Mouse (Mus musculus) erythroblast, embryonic 14.5 days (primary cell): Measurements from ENCODE around the gene Lrrc1.

Experiments
- GATA1 ChIP-seq: IDR thresholded peaks from 2 replicates; pipeline ENCODE4 v1.6.1; 2012; ENCODE audit warnings: low read length, inconsistent platforms, mixed read lengths
- TAL1 ChIP-seq: IDR thresholded peaks from 3 replicates; pipeline ENCODE4 v1.6.1; 2012; ENCODE audit warnings: low read length, inconsistent platforms, mixed read lengths

- TF ChIP-seq TAL1 (no peak), GATA1 (no peak)
Measured at GRCm38 (mm10) chr9:77502548-77503438, 41.9 kb downstream of the Lrrc1 start.
